Mouse (Mus musculus) frontal cortex, postnatal 10 days (tissue): ENCODE data around the gene Rnf169.
"Not testable (repeated sequence)": the region's sequence is repeated elsewhere in the genome, so short reads cannot be mapped to it uniquely, and the experiment has no call there.

Experiments used
- DNase-seq, 2 experiments: peaks; one replicate each; pipeline ENCODE4 v3.0.0; 2022; ENCODE audit warnings: low spot score in 2 of 2, mixed read lengths in 1 of 2

The Rnf169 gene

DNA sequence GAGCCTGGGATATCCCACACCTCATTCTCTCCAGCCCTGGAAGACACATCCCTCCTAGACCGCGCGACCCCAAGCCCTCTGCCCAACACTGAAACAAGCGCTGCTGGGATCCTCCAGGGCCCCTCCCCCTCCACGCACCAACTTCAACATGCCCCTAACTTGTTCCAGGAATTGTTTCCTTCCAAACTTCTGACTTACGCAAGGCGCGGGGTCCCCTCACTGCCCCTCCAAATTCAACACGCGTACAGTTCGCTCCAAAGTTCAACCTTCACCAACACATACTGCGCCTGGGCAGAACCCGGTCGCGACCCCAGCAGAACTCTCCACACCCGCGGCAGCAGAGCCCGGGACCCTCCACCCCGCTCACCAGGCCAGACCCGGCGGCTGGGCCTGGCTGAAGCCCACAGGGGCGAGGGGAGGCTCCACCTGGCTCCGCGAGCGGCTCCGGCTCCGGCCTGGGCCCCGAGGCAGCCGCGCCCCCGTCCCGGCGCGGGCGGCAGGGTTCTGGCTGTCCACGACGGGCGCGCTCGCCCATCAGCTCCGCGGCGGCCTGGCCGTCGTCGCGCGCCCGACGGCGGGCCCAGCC is 609 bp downstream of the Rnf169 start:
- DNase-seq: peak in 1 of 2 experiments; percentile 49

DNA sequence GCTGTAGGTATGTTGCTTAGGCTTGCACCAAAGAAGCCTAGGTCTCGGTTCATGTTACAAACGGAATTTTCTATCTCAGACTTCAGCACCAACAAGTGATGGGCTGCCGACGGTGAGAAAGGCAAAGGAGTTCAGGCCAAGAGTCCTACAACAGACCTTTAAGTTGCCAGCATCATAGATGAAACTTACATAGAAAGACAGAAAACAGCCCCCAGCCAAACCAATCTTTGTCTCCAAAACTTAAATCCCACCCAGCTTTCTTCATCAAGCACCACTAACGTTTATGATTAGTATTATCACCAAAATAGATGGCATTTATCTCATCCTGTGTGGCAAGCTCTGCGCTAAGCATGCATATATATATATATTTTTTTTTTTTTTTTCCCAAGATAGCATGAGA is 1.2 kb downstream of the Rnf169 start:
- no peak for DNase-seq

DNA sequence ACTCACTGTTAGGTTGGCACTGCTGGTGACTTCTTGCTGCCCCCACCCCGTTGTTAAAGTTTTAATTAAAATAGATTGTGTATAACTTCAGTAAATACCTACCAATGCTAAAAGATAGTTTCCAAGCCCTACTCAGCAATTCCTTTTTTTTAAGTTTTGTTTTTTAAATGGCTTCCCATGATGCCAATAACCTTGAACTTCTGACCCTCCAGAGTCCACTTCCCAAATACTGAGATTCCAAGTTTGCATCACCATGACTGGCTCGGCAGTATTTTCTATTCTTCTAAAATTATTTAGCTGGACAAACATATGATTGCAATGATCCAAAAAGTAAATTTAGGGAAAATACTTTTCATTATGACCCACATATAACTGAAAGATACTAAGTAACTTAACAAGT is 2.2 kb downstream of the Rnf169 start:
- no peak for DNase-seq

DNA sequence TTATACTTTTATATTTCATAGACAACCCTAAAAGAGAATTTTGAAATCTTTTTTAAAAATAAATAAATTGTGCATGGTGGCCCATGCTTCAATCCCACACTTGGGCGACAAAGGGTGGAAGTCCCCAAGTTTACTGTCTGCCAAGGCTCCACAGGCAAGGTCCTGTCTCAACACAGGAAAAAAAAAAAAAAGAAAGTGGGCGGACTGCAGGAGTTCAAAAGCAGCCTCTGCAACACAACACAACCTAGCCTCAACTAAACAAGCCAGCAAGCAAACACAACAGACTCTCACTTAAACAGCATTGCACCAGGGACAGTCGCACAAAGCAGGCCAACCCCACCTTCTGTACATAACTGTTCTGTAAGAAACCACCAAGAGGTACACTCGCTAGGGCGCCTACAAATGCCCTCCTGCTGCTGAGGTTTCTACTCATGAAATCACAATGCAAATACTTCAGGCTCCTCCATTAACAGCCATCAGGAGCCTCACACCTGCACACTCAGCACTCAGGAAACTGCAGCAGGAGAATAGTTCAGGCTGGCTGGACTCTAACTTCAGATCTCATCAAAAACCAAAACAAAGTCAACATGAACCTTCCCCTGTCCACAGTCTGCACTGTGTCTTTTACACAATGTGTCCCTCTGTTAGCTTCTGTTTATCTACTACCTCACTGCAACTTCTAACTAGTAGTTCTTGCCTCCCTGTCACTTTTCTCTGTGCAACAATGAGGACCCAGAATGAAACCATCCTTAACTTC is 4.3 kb downstream of the Rnf169 start:
- no peak for DNase-seq

DNA sequence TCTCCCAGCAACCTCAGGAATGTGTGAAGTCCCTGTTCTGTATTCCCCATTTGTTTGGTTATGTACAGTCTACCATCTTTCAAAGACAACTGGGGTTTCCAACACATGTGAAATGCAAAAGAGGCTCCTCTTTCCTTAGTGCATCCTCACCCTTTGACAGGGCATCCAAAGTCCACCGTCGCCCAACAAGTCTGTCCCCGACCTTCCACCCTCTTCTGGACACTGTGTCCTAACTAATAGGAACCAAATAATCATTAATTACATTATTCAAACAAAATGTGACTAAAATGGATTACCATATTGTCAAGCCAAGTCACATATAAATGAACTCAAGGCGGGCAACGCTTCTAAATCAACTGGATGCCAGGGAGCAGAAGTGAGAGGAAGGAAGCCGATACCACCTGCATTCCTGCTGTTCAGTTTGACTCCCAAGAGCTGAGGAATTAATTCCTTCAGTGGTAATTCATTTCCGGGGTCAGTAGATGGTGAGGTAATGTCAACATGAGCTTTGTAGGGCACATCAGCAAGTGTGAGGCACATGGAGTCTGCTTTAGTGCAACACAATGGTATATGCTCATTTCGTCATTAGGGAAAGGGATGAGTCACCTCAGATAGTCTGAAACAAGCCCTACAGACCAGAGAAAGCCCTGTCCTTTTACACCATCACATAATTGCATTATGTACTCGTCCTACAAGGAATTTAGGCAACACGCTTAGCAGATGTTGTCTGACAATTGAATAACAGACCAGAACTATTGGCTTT is 5.9 kb downstream of the Rnf169 start:
- DNase-seq: no peak

- not testable (repeated sequence) for DNase-seq
Observed at GRCm38 (mm10) chr7:99972912-99973311, 7.3 kb downstream of the Rnf169 start.

DNA sequence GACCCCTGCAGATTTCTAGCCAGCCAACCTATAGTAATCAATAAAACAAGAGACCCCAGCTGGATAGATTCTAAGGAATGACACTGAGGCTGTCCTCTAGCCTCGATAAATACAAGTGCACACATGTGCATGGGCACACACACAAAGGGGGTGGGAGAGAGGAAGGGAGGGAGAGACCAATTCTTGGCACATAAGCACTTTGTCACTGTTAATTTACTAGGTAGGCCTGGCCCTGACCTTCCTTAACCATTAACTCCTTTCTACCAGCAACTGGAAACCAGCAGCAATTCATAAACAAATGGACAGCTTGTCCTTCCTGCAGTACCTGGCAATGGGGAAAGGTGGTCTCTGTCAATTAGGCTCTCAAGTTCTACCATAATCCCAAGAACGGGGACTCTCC is 8.3 kb downstream of the Rnf169 start:
- no peak for DNase-seq

- DNase-seq: no peak
Observed at GRCm38 (mm10) chr7:99969151-99969550, 11.1 kb downstream of the Rnf169 start.

DNA sequence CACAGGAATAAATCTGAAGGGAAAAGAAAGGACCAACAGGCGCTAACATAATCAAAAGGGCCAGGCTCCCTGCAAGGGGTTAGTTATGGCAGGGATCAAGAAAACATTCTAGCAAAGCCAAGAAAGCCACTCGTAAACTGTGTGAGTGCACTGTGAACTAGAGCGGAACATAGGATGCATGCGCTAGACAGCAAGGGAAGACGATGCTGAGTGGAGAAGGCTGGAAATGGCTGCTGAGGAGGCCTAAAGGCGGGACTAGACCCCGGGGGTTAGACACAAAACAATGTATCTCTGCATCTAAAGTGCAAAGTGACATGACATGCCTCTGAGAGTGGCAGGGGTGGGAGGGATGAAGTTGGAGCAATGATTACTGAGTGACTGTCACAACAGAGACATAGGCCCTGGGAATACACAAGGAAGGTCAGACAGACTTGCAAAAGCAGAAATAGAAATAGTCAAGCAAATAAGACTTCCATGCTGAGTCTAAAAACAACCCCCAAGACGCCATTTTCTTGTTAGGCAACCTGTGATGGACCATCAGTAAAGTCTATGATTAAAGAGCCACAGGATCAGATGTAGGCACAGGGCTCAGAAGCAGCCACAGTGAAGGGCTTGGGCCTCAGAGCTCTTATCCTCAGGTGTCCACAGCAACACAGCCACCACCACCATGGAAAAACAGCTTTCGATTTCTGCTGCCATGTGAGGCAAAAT is 14.1 kb downstream of the Rnf169 start:
- peak in 1 of 2 experiments; percentile 17 for DNase-seq

DNA sequence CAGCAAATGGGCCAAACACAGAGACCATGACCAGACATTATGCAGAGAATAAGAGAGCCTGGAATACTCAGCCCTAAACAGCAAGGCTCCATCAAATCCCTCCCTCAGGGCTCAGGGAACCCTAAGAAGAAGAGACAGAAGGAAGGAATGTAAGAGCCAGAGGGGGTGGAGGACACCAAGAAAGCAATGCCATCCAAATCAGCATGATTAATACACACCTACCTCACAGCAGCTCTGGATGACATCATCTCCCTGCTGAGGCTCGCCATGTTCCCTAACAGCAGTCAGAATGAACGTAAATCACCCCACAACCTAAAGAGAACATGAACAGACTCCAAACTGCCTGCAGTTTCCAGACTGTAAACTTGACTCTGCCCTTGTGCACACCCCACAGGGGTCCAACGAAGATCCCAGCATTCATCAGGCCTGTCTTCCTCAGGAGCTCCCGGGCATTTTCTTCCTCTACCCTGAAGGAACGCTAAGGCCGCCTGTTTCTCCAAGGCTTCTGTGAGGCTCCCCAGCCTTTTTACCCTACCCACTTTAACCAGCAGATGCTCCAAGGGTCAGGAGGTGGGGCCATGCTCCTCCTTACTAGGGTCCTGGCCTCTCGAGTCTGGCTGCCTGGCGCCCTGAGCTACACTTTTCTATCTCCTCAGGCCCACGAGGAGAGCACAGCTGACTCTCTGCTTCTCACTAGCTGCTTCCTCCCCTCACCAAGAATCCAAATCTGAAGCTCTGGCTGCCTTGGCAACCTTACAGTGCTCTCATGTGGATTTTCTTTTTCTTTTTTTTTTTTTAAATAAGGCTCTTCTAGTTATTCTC is 15.0 kb downstream of the Rnf169 start:
- DNase-seq: peak; percentile 48 to 61

- DNase-seq: no peak
Observed at GRCm38 (mm10) chr7:99963237-99963860, 16.9 kb downstream of the Rnf169 start.

DNA sequence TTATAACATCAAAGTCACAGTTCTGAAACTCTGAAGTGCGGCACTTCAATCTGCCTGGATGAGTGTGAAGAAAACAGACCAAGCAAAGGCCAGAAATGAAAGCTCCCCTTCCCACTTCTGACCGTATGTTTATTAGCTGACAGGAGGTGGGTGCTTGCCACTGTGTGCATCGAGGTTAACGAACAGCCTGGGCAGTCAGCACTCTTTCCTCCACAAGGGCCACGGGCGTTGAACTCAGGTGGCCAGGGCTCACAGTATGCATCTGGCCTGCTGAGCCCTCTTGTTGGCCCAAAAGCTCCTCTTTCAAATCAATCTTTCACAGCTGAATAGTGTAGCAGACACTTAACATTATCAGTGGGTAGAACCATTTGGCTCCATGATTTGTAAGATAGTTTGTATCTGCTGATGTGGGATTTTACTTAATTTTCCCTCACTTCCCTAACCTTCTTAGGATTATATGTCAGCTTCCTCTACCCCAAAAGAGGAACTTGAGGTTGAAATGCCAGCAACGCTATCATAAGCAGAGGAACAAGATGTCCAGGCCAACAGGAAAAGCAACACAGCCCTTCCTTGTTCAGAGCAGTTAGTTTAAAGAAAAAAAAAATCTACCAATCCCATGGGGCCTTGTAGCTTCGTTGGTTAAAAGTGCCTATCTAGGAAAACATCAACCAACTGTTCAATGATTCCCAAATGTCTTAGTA is 17.6 kb downstream of the Rnf169 start:
- DNase-seq: peak in 1 of 2 experiments; percentile 2

GRCm38 (mm10) chr7:99961518-99961917 is 18.7 kb downstream of the Rnf169 start:
- DNase-seq: peak in 1 of 2 experiments; percentile 1

- peak in 1 of 2 experiments; percentile 2 for DNase-seq
Observed at GRCm38 (mm10) chr7:99960571-99960970, 19.7 kb downstream of the Rnf169 start.

DNA sequence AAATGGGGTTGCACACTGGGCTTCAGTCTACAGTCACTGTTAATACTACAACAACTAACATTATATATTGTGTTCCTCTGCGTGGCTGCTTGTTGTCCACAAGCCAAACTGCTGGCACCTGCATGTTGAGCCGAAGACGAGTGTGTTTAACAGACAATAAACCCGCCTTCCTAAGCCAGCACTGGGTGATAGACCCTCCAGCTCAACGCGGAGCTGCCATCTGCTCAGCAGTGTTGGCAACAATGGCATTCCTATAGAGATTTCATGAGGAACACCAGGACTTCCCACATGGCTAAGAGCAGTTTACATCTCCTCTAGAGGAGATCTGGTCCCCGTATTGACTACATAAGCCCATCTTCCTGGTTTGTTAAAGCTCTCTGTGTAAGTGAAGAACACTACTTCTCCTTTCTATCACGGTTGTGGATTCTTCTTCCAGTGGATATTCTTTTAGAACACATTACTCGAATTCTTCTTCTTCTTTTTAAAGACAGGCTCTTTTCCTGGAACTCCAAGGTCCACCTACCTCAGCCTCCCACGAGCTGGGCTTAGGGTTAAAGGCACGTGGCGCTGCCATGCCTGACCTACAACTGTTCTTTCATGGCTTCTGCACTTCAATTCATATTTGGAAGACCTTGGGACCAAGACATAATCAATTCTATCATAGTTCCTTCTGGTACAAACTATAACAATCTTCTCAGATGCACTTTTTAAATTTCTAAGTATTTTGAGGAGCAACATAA is 22.9 kb downstream of the Rnf169 start:
- no peak for DNase-seq

DNA sequence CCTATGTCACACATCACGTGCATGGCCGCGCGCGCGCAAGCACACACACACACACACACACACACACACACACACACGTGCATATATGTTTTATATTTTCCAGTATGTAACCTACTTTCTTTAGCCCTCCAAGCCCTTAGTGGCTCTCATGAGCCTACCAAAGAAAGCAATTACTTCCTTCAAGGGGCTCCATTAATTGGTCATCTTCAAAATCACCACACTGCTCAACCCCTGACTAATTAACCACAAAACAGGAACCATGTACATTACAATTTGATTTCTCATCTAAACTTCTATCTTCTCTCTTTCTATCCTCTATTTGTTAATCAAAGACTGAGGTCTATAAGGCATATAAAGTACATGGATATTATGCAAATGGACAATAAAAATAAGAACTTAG is 24.2 kb downstream of the Rnf169 start:
- no peak for DNase-seq

GRCm38 (mm10) chr7:99954212-99954611 is 26.0 kb downstream of the Rnf169 start:
- no peak for DNase-seq

DNA sequence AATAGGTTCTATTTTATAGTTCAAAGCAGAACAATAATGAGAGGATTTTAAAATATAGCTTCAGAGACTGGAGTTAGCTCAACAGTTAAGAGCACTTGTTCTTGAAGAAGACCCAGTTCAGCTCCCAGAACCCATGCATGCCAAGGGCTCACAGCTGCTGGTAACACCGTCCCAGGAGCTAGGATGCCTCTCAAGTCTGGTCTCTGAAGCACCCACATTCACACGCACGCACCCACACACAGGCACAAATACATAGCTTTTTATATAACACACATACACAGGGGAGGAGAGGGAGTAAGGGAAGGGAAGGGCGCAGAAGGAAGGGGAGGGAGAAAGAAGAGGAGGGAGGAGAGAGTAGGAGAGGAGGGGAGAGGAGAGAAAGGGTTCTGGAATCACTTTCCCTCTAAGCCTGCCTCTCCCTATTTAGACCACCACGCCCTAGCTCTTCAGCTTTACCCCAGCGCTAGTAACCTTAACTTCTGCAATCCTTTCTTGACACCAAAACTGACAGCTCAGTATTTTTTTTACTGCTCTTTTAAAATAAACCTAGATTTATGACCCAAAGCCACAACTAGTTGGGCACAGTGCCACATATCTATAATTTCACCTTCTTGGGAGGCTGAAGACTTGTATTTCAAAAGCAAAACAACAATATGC is 26.7 kb downstream of the Rnf169 start:
- peak; percentile 37 to 72 for DNase-seq

DNA sequence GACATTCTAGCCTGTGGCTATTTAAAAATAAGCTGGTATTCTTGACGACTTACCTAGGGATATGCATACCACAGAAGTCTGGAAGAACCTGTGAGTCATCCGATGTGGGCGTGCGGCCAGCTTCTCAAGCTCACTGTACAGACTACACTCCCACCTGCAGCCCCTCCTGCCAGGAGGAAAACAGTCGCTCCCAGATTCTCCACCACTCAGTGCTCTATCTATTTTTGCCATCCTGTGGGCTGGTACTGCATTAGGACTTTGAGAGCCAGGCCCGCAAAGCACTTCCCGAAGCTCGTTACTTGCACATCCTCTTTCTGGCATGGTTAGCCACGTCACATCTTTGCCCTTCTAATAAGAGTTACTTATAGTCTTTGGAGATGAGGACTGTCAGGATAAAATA is 32.9 kb downstream of the Rnf169 start:
- DNase-seq: peak; percentile 57 to 70
